Mouse (Mus musculus) embryo, embryonic 9.5 days (tissue): ENCODE measurements at regions not wholly inside any gene's neighbourhood (a gene's known extent, or its start where the extent isn't known, plus 50 kb on each side); places are given as distances from the start of the nearest gene placed in this dataset.
A peak's percentile ranks its signal among the peaks of the same experiment; 100 is the strongest.

Experiments used
- DNase-seq: peaks from one replicate; pipeline ENCODE4 v3.0.0-alpha.2; 2017; ENCODE audit errors: extremely low spot score

DNA sequence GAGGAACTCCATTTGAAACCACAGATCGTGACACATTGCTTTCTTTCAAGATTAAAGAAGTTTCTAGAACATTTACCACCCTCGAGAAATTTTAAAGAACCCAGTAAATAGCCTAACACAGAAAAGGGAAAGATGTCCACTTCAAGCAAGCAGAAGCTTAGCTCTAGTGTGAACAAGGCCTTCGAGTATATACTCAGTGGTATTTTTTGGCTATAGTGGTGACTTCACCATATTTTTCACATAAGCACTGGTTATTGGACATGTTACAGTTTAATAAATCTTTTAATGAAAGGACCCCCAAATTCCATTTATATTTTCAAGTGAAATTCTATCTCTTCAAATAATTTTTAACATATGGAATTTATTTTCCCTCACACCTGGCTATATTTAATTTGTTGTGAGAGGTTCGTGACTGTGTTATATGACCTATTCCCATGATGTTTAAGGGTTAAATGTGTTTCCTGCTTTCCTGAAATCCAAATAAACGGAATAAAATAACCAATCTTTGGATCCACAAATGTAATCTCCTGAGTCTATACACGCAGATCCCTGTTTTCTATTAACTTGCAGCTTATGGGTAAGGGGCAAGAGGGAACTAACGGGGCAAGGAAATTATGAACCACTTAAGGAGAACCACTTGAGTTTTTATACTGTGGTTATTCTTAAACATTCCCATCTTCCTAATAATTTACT is 60.6 kb upstream of the Tas2r134 start:
- no peak for DNase-seq

DNA sequence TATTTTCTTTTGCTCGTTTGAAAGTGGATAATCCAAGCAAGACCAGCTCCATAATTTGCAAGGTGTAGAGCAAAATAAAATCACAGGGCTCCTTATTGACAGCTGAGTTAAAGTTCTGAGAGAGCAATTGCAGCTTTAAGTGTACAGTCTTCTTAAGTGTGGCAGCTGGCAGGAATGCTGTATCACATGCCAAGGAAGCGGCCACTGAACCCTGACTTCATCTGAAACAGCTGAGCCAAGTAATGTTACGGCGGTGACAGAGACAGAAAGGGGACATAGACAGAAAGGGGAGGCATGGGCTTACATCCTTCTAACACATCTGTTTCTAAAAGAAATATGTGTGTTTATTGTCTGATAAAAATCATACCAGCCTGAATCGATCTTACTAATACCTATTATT is 63.4 kb upstream of the Tas2r134 start:
- no peak for DNase-seq

DNA sequence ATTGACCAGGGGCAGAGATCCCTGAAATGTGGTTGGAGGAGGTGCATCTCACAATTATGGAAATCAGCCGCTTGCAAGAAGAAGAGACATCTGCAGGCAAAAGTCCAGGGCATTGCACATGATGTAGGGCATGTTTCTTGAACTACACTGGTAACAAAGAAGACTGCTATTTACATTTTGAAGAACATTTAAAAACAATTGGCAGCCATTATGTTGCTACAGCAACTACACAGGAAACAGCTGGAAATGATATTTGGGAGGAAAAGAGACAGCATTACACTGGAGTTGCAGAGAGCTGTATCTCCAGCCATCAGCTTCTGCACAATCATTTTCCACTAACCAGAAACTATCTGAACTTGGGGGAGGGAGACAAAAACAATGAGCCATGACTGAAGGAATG is 64.1 kb upstream of the Tas2r134 start:
- DNase-seq = no peak

DNA sequence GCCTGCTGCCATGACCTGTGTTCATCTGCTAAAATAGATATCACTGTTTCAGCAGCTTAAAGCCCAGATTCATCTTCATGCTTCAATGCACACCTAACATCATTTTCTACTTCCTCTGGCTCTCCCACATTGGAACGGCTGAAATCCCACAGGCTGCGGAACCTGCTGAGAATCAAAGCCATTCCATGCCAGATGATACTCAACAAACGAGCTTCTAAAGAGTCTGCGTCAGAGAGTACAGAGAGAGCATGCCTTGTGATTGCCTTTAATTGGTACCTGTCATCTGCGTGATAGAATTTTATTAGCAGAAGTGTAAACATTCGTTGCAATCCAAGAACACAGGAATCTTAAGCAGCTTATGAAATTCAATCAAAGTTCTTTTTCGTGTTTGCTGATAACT is 76.4 kb upstream of the Tas2r134 start:
- no peak for DNase-seq

DNA sequence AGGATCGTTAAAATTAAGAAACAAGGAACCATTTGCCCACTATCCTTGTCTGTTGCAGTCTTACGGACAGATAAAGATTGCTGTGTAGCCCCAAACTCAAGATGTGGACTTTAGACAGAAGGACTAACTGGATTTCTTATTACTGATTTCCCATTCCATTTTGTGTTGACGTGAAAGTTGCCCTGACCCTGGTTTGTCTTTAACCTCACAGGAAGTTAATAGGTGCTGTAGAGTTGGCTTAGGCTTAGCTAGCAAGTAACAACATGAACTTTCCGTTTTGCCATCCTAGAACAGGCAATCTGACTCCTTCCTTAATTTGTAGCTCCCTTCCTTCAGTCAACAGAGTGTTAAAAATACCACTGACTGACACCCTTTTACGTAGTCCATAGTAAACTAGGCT is 78.2 kb upstream of the Tas2r134 start:
- DNase-seq = no peak

DNA sequence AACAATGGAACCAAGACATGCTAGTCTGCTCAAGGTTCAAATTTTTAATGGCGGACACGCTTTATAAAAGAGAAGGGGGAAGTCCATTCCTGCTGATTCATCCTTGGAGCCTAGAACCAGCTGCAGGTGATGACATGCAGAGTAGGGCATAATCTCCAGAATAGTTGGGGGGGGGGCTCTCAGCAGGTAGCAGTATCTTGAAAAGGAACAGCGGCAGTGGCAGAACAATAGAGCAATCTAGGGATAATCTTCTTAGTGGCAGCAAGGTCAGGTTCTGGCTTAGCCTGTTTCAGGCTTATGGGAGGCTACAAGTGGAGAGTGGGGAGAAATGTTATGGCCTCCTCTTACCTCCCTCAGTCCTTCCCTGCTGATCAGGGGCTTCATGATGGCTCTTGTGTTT is 81.1 kb upstream of the Tas2r134 start:
- DNase-seq = no peak

DNA sequence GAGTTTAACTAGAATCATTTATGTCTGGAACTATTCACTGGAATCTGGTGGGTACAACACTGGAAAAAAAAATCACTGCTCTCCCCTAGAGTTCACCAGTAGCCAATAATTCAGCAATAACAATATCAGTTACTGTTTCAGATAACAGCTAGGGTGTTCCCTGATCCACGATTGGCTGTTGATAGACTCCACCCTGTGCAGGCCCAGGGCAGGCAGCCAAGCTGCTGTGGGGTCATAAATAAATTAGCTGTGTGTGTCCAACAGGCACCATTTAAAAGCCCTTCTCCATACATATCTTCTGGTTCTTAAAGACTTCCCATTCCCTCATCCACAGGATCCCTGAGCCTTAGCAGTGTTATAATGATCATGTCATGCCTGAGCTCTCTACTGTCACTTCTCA is 83.4 kb upstream of the Tas2r134 start:
- DNase-seq = no peak

DNA sequence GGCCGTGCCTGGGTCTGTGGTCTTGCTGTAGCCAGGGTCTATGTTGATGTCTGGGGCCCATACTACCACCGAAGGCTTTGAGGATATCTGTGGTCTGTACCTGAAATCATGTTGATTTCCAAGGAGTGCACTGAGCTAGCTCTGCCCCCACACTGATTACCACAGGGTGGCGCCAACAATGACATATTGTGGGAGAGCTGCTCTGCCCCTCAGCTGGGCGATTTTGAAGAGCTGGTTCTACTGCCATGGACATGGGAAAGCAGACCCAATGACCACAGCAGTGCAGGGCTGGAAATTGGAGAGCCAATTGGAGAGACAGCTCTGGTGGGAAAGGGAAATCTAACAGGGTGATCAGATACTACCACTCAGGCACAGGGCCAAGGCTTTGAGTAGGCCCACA is 85.0 kb upstream of the Tas2r134 start:
- no peak for DNase-seq

DNA sequence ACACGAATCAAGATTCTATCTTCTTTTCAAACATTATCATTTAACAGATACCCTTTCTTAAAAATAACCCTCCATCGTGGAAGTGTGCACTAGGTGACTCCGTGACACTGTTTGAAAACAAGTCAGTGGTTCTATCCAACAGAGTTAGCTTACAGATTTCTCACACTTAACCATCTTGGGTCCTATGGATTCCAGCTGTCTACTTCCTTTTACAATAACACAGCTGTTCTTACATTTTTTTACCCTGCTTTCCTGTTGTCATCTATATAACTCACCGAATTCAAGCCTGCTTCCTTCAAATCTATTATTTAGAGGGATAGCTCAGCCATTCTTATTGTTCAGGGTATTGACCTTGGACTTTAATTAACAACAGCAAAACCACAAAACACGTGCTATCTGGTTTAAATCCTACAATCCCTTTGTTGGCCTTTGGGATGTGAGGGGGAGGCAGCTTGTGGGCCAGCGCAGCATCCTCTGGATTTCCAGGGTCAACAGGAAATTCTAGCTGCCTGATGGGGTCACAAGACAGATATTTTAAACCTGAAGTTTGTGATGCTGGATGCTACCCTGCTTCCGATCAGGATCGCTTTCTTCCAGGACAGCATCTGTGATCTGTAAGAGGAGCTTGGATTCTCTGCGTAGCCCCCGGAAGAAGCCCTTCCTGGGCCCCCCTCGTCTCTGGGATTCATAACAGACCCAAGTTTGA is 94.4 kb upstream of the Tas2r134 start:
- DNase-seq = no peak

DNA sequence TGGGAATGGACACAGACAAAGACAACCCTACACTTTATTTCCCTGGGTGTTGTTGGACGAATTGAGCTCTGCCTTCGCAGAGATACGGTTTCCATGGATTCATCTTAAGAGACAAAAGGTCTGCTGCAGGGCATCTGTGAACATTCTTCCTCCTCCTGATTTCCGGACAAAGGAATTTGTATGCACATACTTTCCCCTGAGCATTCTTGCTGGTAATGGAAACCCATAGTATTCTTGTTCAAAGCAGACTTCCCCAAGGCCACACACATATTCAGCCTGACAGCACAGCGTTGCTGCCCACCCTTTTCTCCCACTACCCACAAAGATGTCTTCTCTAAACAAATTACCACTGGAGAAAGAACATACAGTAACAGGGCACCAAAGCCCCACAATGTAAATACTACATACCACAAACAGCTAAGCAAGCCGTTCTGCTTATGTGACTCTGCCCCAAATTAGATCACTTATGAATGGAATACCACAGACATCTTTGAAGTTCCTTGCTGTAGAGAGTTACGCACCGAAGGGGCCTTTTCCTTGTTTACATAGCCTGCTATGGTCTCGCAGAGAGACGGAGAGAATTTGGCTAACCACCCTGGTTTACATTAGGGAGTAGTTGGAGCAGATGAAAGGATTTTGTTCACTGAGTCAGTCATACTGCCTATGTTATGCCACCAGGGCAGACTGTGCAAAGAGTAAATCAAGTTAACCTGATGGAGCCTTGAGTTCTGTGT is 96.0 kb upstream of the Tas2r134 start:
- peak; percentile 43 for DNase-seq

DNA sequence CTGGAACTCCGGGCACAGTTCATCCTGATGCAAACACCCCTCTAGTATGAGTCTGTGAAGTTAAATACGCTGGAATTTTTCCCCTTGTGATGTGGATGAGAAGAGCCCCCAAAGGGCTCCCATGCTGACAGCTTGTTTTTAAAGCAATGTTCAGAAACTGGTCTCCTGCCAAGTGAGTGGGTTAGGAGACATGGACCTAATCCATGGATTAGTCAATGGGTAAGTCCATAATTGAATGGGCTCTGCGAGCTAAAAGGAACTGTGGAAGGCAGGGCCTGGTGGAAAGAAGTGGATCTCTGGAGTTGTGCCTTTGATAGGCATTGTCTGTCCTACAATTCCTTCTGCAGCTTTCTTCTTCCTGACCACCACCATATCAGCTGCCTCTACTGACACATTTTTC is 104.5 kb upstream of the Tas2r134 start:
- DNase-seq = no peak

DNA sequence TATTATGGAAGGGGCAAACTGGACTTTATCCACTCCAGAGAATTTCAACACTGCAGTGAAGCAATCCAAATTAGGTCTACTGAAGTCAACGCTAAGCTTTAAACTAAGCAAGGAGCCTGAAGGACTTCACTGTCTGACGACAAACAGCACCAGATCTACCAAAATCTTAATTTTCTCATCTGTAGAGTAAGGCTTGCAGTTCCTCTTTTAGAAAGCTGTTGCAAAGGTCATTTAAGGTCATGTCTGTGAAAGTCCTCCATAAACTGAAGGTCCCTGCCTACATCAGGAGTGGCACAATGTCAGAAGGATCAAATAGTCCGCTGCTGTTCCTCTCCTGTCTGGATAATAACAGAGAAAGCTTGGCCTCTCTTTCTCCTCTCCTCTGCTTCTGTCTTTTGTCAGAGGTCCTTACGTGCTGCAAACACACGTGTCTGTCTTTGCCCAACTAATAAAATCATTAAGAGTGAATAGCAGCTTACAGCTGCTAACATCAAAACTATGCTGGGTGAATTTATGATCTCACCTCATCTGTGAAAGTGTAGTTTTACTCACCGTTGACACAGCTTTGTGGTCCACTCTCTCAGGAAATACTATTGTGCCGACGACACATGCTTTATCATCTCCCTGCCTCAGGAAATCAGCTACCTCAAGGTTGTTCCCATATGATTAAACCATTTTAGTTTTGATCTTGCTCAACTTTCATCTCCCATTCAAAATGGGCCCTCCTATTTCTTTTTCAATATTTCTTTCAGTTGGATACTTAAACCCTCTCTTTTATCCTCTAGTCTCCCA is 117.9 kb upstream of the Tas2r134 start:
- DNase-seq = no peak

DNA sequence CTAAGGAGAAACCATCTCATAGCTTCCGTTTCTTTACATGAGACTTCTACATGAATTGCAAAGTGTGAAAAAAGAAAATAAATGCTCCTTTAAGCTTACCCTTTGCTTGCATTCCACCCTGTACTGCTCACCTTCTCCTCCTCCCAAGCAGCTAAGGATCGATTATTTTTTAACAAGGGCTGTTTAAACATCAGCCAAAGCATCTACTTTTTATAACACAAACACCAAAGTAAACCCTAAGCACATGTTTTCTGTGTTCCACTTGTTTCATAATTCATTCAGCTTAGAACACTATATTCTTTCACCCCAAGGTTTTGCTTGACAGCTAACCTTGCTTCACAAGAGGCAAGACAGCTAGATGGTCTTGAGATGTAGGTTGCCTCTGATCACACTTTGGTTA is 129.4 kb upstream of the Tas2r134 start:
- no peak for DNase-seq

DNA sequence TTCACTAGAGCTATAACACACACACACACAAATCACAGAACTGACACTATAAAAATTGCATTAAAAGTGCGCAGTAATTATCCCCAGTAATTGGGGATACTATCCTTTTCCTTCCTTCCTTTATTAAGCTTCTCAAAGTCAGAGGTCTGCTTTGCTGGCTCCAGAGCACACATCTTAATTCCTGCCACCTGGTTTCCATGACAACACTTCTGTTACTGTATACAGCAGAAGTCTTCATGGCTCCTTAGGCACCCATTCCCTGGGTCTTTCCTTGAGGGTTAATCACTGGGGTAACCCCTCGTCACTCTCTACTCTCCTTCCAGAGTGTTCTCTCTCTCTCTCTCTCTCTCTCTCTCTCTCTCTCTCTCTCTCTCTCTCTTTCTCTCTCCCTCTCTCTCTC is 153.6 kb upstream of the Tas2r134 start:
- no peak for DNase-seq

DNA sequence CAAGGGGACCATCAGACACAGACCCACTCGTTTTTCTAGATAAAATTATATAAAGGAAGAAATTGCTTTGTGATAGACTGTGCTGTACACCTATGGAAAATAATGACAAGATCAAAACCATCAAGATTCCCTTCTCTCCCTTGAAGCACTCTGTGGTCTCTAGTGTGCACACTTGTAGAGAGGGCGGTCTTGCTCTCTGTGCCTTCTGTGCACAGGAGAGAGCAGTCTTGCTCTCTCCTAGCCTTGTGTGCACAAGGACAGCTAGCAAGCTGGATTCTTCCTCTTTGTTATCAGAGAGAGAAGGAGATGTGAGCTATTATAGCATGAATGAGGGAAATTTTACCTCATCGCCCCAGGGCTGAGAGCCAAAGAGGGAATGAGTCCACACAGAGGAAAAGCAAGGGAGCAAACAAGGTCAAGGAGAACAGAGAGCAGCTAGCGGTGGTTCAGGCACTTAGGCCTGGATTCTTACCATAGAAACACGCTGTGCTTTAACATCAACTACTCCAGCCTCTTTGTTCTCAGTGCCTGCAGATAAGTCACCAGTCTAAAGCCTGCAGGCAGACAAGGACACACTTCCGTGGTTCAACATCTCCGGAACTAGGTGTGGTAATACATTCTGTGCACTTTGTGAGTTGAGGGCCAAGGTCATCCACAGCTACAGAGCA is 160.2 kb upstream of the Tas2r134 start:
- no peak for DNase-seq

DNA sequence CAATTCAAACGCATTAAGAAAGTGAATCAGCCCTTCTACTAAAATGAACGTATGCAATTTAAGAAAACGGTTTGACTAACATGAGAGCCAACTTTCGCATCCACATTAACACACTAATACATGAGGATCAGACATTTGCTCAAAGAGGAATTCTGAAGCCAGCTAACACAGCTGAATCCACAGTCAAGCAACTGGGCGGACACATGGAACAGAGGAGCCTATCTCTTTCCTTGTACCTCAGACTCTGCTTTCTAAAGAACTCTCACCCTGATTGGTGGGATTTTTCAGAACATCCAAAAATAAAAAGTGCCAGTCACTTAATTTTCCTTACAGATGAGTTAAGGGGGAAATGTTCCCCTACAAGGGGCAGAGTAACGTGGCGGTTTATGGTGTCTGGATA is 161.3 kb upstream of the Tas2r134 start:
- no peak for DNase-seq

DNA sequence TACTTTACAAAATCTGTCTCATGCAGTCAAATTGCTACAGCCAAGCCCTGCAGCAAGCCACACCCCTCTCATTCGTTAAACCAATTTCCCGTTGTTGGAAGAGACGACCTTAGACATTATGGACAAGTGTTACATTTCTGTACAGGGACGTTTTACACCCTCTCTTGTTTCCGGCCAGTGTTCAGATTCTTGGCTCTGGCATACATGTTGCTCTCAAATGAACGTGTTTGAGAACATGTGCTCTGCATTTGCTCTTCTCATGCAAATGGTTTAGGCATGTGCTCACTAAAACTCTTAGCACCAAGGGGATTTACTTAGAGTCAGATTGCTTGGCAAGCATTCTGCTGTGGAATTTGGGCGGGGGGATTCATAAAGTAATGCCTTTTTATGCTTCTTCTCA is 161.7 kb upstream of the Tas2r134 start:
- no peak for DNase-seq

DNA sequence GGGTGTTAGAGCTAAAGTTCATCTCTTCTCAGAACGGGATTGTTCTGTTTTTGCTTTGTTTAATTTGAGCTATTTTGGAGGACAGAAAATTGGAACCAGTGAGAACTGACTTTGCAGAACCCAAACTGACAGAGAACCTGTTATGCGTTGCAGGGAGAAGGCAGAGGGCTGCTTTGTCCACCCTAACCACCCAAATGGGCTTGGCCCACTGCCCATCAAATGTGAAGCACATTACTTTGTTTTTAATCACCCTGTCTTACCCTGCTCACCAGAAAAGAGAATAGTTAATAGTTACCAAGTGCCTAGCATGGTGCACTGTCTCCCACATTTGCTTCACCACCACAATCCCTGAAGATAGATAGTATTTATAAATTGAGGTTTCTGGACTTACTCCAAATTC is 163.0 kb upstream of the Tas2r134 start:
- DNase-seq = no peak

DNA sequence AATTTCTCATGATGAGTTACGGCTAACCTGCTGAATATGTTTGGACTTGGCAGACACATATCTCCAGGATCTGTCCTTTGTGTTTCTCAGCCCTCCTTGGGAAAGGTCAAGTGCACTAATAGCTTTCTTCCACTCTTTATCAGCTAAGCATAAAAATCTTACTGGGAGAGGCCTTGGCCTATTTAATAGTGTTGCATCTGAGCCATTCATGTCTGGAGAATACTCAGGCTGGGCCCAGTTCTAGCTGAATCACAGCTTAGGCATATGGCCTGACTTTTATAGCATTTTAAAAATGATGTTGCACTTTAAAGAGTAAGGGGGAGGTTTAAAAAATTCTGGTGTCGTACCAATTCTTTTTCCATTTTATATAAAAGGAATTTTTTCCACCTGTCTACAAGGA is 166.4 kb upstream of the Tas2r134 start:
- no peak for DNase-seq

DNA sequence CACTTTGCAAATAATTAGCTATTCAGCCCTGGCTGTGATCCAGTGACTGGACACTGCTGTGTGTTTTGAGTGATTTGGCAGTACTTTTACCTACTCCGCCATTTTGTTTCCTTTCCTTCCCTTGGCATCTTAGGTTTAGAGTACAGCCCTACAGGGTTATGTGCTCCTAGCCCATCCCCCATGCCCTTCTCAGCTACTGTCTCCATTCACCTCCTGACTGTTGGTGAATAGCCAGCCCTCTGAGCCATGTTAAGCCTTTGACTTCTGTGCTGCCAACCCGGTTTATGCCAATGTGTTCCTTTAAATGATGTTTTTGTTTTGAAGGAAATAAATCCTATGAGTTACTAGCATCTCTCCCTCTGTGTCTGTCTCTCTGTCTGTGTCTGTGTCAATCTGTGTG is 167.8 kb upstream of the Tas2r134 start:
- DNase-seq = no peak

DNA sequence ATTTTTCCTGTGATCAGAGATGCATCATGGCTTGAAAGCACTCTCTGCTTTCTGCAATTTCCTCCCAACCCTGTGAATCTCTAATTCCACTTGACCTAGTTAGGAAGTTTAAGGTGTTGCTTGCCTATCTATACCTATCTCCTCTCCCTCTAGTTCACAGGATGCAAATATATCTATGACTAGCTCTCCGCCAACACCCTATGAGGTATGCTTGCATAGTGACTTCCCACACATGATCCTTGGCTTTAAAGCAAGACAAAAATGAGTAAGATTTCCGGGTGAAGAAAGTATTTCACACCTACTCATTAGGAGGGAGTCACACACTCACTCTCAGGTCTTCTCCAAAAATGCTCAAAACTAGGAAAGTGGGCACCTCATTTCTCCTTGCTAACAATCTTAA is 169.6 kb upstream of the Tas2r134 start:
- no peak for DNase-seq

DNA sequence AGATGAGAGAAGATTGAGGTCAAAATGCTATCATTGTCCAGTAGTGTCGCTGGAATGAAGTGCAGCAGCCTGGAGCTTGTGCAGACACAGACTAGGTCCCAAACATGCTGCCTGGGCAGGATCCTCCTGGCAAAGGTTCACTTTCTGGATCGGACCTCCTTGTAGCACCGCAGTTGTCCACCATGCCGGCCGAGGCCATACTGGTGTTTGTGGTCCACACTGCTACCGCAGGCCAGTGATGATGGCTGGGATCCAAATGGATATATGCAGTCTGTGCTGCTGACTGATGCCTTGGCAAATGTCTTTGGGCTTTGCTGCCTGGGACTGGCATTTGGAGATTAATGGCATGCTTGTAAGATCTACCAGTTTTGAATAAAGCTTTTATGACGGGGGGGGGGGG is 174.5 kb upstream of the Tas2r134 start:
- no peak for DNase-seq
